Mouse (Mus musculus) lung, adult 2 months (tissue): Measurements from ENCODE around the gene Med19.

Source experiments
- CTCF ChIP-seq: fragments of 200-500 bp; IDR thresholded peaks from 2 replicates; pipeline ENCODE4 v1.5.1; 2011; ENCODE audit warnings: mild to moderate bottlenecking, low read length, control low read depth; ENCODE audit not compliant: insufficient read depth
- POLR2A ChIP-seq: fragments of 200-500 bp; IDR thresholded peaks from 2 replicates; pipeline ENCODE4 v1.6.1; 2011; ENCODE audit warnings: low read depth, mild to moderate bottlenecking, control low read depth, low read length, borderline replicate concordance; ENCODE audit errors: extremely low read depth

- TF ChIP-seq CTCF (no peak), POLR2A (no peak)
These were observed 38.5 kb downstream of the Med19 start for GRCm38 (mm10) chr2:84716423-84717355.
